Mouse (Mus musculus) hindbrain, embryonic 13.5 days (tissue): ENCODE measurements around the gene Brsk1. TPM values are rescaled to one million over a fixed set of nuclear protein-coding genes. Genes with fewer than 3 reads are reported as not detected.

Experiments used
- ATAC-seq: fragments of 200-750 bp; cut with Nextera tagmentation; 2 replicates; pipeline ENCODE4 v1.8.0; 2017; ENCODE audit warnings: moderate TSS enrichment; ENCODE audit not compliant: low FRiP score
- H3K27ac ChIP-seq: fragments of 300-500 bp; sonication (generic); 2 replicates; pipeline ENCODE4 v1.5.1; 2015; ENCODE audit warnings: inconsistent platforms, mild to moderate bottlenecking, moderate library complexity
- H3K27me3 ChIP-seq: fragments of 300-500 bp; sonication (generic); 2 replicates; pipeline ENCODE4 v1.6.1; 2015; ENCODE audit warnings: mild to moderate bottlenecking, inconsistent platforms
- H3K36me3 ChIP-seq: fragments of 300-500 bp; sonication (generic); 2 replicates; pipeline ENCODE4 v1.6.1; 2015; ENCODE audit warnings: mild to moderate bottlenecking, inconsistent platforms
- H3K4me1 ChIP-seq: fragments of 300-500 bp; sonication (generic); replicated peaks from 2 replicates; pipeline ENCODE4 v1.6.1; 2015; ENCODE audit warnings: inconsistent platforms
- H3K4me2 ChIP-seq: fragments of 300-500 bp; sonication (generic); 2 replicates; pipeline ENCODE4 v1.6.1; 2015; ENCODE audit warnings: inconsistent platforms, mild to moderate bottlenecking, moderate library complexity
- H3K4me3 ChIP-seq: fragments of 300-500 bp; sonication (generic); 2 replicates; pipeline ENCODE4 v1.5.1; 2015; ENCODE audit warnings: mild to moderate bottlenecking, inconsistent platforms
- H3K9ac ChIP-seq: fragments of 300-500 bp; sonication (generic); 2 replicates; pipeline ENCODE4 v1.6.1; 2015; ENCODE audit warnings: mild to moderate bottlenecking, inconsistent platforms
- H3K9me3 ChIP-seq: fragments of 300-500 bp; sonication (generic); 2 replicates; pipeline ENCODE4 v1.6.1; 2016; ENCODE audit warnings: inconsistent platforms
- WGBS: fragments of 180-500 bp; shearing (Covaris S2); methylation state at CpG from one replicate; pipeline ENCODE4 v1.1.7; 2015; 5-methylcytosine and 5-hydroxymethylcytosine counted together
- polyA plus RNA-seq: library from polyadenylated mRNA; unstranded; fragments of >200 nt; fragmentation: Nextera tagmentation; extraction: Ambion mirVana; gene quantifications from 2 replicates; pipeline ENCODE4 v1.2.1, GENCODE M21; 2015

Gene Brsk1
- polyA plus RNA-seq: 7.2 and 7.5 TPM in 2 replicates

DNA sequence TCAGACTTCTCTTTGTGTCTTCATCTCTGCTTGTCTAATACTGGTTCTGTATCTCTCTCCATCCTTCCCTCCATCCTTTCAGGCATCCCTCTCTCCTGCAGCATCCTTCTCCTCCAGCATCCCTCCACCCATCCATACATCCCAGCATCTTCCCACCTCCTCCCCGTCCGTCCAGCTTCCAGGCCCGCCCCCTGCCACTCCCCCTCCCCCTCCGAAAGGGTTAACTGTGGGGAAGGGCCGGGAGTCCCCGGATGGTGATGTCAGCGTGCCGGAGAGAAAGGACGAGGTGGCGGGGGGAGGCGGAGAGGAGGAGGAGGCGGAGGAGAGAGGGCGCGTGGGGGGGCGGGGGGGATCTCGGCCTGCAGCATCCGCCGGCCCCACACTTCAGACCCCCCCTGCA lies at the start of gene Brsk1:
Brsk1 (plus strand) TSS at position 218 of the 400 bp plus-strand sequence.
- Histone ChIP-seq H3K36me3 (peaks cover 27% of the 10 kb centered on the region), H3K9ac (peak within 1 kb of the TSS; percentile 100), H3K9me3 (no peaks in the 10 kb centered on the region), H3K4me3 (peak within 1 kb of the TSS; percentile 91), H3K27me3 (no peaks in the 10 kb centered on the region), H3K4me2 (peak within 1 kb of the TSS; percentile 85), H3K4me1 (peaks cover 28% of the 10 kb centered on the region), H3K27ac (peak within 1 kb of the TSS; percentile 96)
- WGBS: 0% methylated on average over 10 of the region's 18 CpGs
- ATAC-seq: peak; percentile 88

DNA sequence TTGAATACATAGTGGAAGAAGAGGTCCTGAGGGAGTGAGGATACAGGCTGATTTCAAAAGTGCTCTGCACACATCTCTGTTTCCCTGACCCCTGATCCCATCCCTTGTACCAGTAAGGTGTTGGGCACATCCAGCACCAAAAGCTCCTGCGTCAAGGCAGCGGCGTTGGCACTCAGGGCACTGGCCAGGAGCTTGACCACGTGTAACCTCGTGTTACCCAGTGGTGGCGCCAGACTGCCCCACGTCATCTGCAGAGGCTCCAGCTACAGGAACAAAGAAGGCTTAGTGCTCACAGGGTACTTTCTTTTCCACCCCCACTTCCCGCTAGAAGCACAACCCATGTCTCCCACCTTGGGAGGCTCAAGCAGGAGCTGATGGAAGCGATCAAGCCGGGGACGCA lies 49.2 kb upstream of the Brsk1 start:
- Histone ChIP-seq H3K9me3 (no peaks in the 10 kb centered on the region), H3K27ac (no peak overlapping the region), H3K36me3 (peaks cover 98% of the 10 kb centered on the region), H3K4me3 (no peak overlapping the region), H3K4me2 (no peak overlapping the region), H3K27me3 (no peaks in the 10 kb centered on the region), H3K9ac (no peak overlapping the region), H3K4me1 (no peaks in the 10 kb centered on the region)
- WGBS: 82% methylated on average over 11 of the region's 11 CpGs
- ATAC-seq: no peak

DNA sequence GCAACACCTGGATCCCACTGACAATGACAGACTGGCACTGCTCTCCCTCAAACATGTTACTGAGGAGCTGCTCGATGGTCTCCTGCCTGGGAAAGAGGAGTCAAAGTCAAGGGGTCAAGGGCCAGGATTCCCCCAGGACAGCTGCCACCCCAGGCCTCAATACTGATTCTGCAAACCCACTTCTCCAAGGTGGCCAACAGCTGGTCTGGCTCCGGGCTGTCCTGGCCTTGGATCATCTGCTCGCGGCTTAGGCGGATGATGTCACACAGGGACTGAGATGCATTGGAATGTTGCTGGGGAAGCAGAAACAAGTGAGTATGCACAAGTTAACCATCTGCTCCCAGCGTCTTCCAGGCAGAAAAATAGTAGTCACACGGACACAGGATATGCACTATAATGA lies 48.4 kb upstream of the Brsk1 start:
- H3K9ac ChIP-seq: no peak overlapping the region
- 93% methylated on average over 7 of the region's 7 CpGs for WGBS
- H3K4me2 ChIP-seq: no peak overlapping the region
- no peak for ATAC-seq
- H3K36me3 ChIP-seq: peaks cover 99% of the 10 kb centered on the region
- H3K4me3 ChIP-seq: no peak overlapping the region
- H3K9me3 ChIP-seq: no peaks in the 10 kb centered on the region
- H3K4me1 ChIP-seq: no peaks in the 10 kb centered on the region
- no peak overlapping the region for H3K27ac ChIP-seq
- no peaks in the 10 kb centered on the region for H3K27me3 ChIP-seq

DNA sequence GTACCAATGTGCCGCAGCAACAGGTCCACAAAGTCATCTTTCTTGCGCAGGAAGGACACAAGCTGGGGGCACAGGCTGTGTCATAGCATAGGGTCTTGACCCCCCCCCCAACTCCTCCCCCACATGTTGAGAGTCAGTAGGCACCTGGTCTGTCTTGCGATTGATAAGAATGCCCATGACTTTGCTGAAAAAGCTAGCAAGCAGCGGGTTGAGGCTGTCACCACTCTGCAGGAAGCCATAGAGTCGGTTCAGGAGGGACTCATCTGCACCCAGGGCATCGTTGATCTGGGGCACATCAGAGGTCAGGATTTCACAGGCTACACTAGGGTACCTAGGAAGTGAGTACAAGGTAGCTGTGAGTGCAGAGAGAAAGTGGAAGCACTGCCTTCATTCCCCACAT lies 47.2 kb upstream of the Brsk1 start:
- Histone ChIP-seq H3K27ac (no peak overlapping the region), H3K36me3 (peaks cover 91% of the 10 kb centered on the region), H3K27me3 (no peaks in the 10 kb centered on the region), H3K4me3 (no peak overlapping the region), H3K4me2 (no peak overlapping the region), H3K9ac (no peak overlapping the region), H3K4me1 (no peaks in the 10 kb centered on the region), H3K9me3 (no peaks in the 10 kb centered on the region)
- ATAC-seq: no peak
- WGBS: 95% methylated on average over 6 of the region's 6 CpGs

DNA sequence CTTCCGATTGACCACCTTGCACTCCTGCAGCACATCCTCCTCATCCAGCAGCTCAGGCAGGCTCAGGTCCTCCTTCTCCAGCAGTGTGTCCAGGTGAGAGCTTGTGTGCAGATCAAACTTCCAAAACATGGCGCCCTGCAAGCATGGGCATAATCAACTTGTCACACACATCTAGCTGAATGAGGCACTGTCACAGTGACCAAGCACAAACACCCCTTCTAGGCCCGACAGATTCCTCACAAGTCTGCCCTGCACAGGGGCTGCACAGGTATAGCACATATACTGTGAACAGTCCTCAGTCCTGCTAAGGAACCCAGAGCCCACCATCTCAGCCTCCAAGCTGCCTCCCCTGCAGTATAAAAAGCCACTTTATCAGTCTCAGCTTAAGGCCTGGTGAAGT lies 43.6 kb upstream of the Brsk1 start:
- no peak for ATAC-seq
- H3K9ac ChIP-seq: no peak overlapping the region
- H3K27ac ChIP-seq: no peak overlapping the region
- H3K4me3 ChIP-seq: no peak overlapping the region
- H3K9me3 ChIP-seq: no peaks in the 10 kb centered on the region
- H3K27me3 ChIP-seq: no peaks in the 10 kb centered on the region
- peaks cover 6% of the 10 kb centered on the region; the same call in 1 of the 2 replicates for H3K4me1 ChIP-seq
- peaks cover 62% of the 10 kb centered on the region for H3K36me3 ChIP-seq
- 87% methylated on average over 3 of the region's 3 CpGs for WGBS
- H3K4me2 ChIP-seq: no peak overlapping the region

DNA sequence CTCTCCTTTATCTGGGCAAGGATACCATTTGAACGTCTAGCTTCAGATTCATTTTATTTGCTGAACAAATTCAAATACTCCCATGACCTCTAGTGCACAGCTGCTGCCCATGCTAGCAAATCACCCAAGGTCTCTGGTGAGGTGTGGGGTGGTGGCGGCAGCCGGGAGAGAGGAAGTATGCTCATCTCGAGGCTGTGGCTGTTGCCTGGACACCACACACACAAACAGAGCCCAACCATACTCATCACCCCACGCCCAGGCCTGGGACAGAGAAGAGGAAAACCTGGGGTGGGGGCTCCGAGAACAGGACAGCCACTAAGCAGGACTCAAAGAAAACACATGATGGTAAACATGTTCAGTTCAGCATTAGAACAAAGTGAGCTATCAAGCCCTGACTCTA lies 43.1 kb upstream of the Brsk1 start:
- Histone ChIP-seq H3K36me3 (peaks cover 57% of the 10 kb centered on the region), H3K27ac (no peak overlapping the region), H3K27me3 (no peaks in the 10 kb centered on the region), H3K4me3 (no peak overlapping the region), H3K4me2 (no peak overlapping the region), H3K9ac (no peak overlapping the region), H3K9me3 (no peaks in the 10 kb centered on the region), H3K4me1 (peaks cover 10% of the 10 kb centered on the region; the same call in 1 of the 2 replicates)
- peak; percentile 54; the same call in 1 of the 2 replicates for ATAC-seq
- 79% methylated on average over 6 of the region's 6 CpGs for WGBS

DNA sequence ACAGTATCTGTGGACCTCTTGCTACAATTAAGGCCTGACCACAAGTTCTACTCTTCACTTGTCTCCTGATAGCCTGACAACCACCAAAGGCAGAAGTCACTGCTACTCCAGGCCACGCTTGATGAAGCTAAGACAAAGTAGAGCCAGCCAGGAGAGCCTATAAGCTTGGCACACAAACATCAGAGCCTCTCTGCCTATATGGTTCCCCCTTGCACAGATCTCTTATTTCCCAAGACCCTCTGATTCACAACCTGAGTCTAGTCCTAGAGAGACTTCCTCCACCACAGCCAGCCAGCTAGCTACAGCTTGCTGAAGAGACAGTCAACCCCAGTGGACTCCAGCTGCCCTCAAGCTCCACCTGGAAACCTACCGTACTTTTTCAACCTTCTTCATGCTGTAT lies 42.4 kb upstream of the Brsk1 start:
- WGBS: 89% methylated on average over 2 of the region's 2 CpGs
- Histone ChIP-seq H3K36me3 (peaks cover 56% of the 10 kb centered on the region), H3K27ac (no peak overlapping the region), H3K4me3 (no peak overlapping the region), H3K27me3 (no peaks in the 10 kb centered on the region), H3K9me3 (no peaks in the 10 kb centered on the region), H3K4me1 (peaks cover 16% of the 10 kb centered on the region), H3K4me2 (no peak overlapping the region), H3K9ac (no peak overlapping the region)
- ATAC-seq: no peak

DNA sequence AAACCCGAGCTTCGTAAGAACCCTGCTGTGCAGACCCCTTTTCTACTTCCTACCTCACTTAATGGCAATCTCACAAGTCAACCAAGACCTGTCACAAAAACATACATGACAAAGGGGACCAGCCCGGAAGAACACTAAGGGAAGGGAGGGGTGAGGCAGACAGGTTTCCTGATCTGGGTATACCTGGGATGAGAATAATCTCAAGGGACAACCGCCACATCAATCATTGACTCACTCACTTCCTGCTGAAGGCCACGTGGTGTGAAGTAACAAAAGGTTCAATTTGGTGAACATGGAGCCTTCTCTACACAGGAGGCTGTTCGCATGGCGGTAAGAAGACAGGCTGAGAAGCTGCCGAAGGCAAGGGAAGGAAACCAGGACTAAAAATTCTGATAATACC lies 38.8 kb upstream of the Brsk1 start:
- Histone ChIP-seq H3K27ac (no peak overlapping the region), H3K36me3 (peaks cover 25% of the 10 kb centered on the region), H3K27me3 (no peaks in the 10 kb centered on the region), H3K9me3 (no peaks in the 10 kb centered on the region), H3K9ac (0 out of 2 replicates have a peak overlapping the region, but pooled peaks have one; percentile 29), H3K4me1 (peaks cover 44% of the 10 kb centered on the region), H3K4me3 (no peak overlapping the region), H3K4me2 (no peak overlapping the region)
- ATAC-seq: no peak
- 81% methylated on average over 8 of the region's 8 CpGs for WGBS

DNA sequence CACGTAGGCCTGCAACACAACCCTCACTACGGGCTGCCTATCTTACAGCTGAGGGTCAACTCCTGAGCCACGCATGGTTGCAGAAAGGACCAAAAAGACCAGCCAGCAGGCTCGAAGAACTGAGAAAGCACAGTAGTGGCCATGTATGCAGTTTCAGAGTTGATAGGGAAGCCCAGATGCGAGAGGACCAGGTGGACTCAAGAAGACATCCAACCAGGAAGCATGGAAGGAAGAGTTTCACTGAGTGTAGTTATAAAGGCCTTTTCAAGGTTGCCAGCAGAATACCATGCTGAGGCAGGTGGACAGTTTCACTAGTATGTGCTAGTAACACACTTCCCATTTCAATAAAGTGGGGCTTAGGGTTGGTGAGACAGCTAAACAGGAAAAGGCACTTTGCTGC lies 37.7 kb upstream of the Brsk1 start:
- H3K9ac ChIP-seq: no peak overlapping the region
- H3K36me3 ChIP-seq: peaks cover 18% of the 10 kb centered on the region; the same call in 1 of the 2 replicates
- H3K9me3 ChIP-seq: no peaks in the 10 kb centered on the region
- peaks cover 56% of the 10 kb centered on the region for H3K4me1 ChIP-seq
- no peak overlapping the region for H3K27ac ChIP-seq
- H3K4me3 ChIP-seq: no peak overlapping the region
- 97% methylated on average over 5 of the region's 5 CpGs for WGBS
- ATAC-seq: no peak
- no peaks in the 10 kb centered on the region for H3K27me3 ChIP-seq
- H3K4me2 ChIP-seq: no peak overlapping the region

DNA sequence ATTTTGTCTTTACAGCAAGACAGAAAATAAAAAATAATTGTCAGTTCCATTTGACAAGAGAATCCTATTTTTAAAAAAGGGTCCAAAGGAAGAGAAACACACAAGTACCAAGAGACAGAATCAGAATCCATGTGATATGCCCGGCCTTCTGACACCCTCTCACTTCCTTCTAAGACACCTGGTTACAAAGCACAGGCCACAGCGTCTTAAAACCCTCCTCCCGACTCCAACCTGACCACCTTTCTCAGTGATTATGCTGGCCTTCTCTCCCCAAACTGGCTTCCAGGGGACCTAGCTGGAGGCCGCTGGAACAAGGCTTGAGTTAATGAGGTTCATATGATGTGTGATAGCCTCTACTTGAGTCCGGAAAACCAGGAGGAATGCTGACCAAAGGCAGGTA lies 37.1 kb upstream of the Brsk1 start:
- 91% methylated on average over 5 of the region's 5 CpGs for WGBS
- Histone ChIP-seq H3K4me2 (no peak overlapping the region), H3K9ac (no peak overlapping the region), H3K9me3 (no peaks in the 10 kb centered on the region), H3K4me3 (no peak overlapping the region), H3K27ac (no peak overlapping the region), H3K27me3 (no peaks in the 10 kb centered on the region), H3K4me1 (peaks cover 60% of the 10 kb centered on the region), H3K36me3 (peaks cover 18% of the 10 kb centered on the region; the same call in 1 of the 2 replicates)
- ATAC-seq: no peak

DNA sequence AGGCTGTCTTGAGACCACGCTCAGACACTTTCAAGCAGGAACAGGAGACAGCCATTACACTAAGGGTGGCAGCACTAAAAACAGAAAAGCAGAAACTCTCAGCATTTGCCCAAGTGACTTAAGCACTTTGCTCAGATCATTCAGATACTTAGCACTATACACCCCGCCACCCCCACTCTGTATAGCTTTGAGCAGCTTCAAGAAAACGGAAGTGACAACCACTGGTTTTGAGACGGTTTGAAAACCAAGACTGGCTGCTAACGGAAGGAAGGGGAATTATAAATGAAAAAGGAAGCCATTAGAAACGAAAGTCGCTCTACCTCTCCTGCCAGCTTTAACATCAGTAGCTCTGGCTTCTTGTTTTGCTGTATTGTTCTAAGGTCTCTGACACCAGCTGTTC lies 36.6 kb upstream of the Brsk1 start:
- 0 out of 2 replicates have a peak overlapping the region, but pooled peaks have one; percentile 35 for H3K9ac ChIP-seq

DNA sequence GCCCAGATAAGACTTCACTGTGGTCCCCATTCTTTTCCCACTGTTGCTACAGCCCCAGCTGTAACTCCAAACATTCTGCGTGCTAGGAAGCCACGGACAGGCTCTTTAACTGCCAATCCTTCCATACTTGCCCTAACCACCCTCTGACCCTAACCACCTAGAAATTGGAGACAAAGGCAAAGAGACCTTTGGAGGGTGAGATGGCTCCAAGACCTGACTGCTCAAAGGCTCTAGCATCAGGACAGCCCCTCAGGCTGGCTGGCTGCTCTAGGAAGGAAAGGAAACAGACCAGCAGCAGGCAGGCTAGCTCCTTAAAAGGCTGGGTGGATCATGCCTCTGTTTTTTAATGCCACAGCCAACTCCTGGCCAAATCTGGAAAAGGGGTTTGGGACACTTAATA lies 36.2 kb upstream of the Brsk1 start:
- H3K36me3 ChIP-seq: peaks cover 18% of the 10 kb centered on the region; the same call in 1 of the 2 replicates
- no peak for ATAC-seq
- no peaks in the 10 kb centered on the region for H3K9me3 ChIP-seq
- no peak overlapping the region for H3K4me2 ChIP-seq
- no peaks in the 10 kb centered on the region for H3K27me3 ChIP-seq
- H3K4me3 ChIP-seq: no peak overlapping the region
- H3K9ac ChIP-seq: 0 out of 2 replicates have a peak overlapping the region, but pooled peaks have one; percentile 35
- H3K4me1 ChIP-seq: peaks cover 60% of the 10 kb centered on the region
- no peak overlapping the region for H3K27ac ChIP-seq
- WGBS: 89% methylated on average over 2 of the region's 2 CpGs

More for the DNA sequence above, 36.6 kb upstream of the Brsk1 start:
- Histone ChIP-seq H3K4me1 (peaks cover 60% of the 10 kb centered on the region), H3K27ac (no peak overlapping the region), H3K4me3 (no peak overlapping the region), H3K4me2 (no peak overlapping the region), H3K9me3 (no peaks in the 10 kb centered on the region), H3K27me3 (no peaks in the 10 kb centered on the region), H3K36me3 (peaks cover 18% of the 10 kb centered on the region; the same call in 1 of the 2 replicates)
- 91% methylated on average over 7 of the region's 7 CpGs for WGBS
- no peak for ATAC-seq

DNA sequence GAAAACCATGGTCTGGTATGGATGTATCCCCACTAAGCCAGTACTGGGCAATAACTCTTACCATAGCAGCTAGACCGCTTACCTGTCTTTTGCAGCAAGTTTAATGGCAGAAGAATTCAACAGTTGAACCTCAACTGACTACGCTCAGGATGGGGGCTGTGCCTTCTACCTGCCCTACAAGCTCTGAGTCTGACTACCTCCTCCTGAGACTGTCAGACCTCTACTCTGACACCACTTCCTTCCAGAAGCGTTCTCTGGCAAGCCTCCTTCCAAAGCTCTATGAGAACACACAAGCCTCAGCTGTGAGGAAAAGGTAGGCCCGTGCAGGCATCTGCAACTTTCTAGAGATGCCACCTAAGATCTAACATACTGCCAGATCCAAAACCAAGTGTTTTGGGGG lies 35.0 kb upstream of the Brsk1 start:
- no peak overlapping the region for H3K4me2 ChIP-seq
- no peak for ATAC-seq
- H3K36me3 ChIP-seq: peaks cover 18% of the 10 kb centered on the region; the same call in 1 of the 2 replicates
- H3K4me1 ChIP-seq: peaks cover 68% of the 10 kb centered on the region
- no peaks in the 10 kb centered on the region for H3K9me3 ChIP-seq
- H3K4me3 ChIP-seq: no peak overlapping the region
- WGBS: 90% methylated on average over 4 of the region's 4 CpGs
- H3K27ac ChIP-seq: no peak overlapping the region
- H3K27me3 ChIP-seq: no peaks in the 10 kb centered on the region
- peak overlapping the region; percentile 19; the same call in 1 of the 2 replicates for H3K9ac ChIP-seq
